Mouse (Mus musculus): ENCODE data around the gene Cphx2. TPM values are rescaled to one million over a fixed set of nuclear protein-coding genes. Genes with fewer than 3 reads are reported as not detected.
"Not testable (repeated sequence)": the region's sequence is repeated elsewhere in the genome, so short reads cannot be mapped to it uniquely, and the experiment has no call there.

Gene Cphx2
- polyA plus RNA-seq, 1 experiment from 2014 or later = not detected

GRCm38 (mm10) chr14:26118550-26119000, 37.3 kb downstream of the Cphx2 start:
- DNase-seq (ENCODE audit: low read depth, low spot score); CTCF ChIA-PET; POLR2A ChIA-PET; in situ Hi-C loops (cut with MboI; ENCODE audit: low pct_unique_long_range_greater_than_20kb); H3K27me3 ChIP-seq; ATAC-seq: not testable (repeated sequence)

GRCm38 (mm10) chr14:26119095-26119494, 37.8 kb downstream of the Cphx2 start:
- H3K27me3 ChIP-seq; DNase-seq (ENCODE audit: low read depth, low spot score); ATAC-seq; CTCF ChIA-PET; in situ Hi-C loops (cut with MboI; ENCODE audit: low pct_unique_long_range_greater_than_20kb); POLR2A ChIA-PET: not testable (repeated sequence)

Other genes with a start within 250 kb of the Cphx2 start
- gene Anxa11, start 239.4 kb upstream of the Cphx2 start, polyA plus RNA-seq (2021) = 54.8 TPM
- not detected for gene Plac9a, start 178.4 kb upstream of the Cphx2 start, polyA plus RNA-seq (2021)
- 7.4 TPM for gene Tmem254a, start 153.8 kb upstream of the Cphx2 start, polyA plus RNA-seq (2021)
- 0.06 TPM for gene Cphx1, start 143.2 kb upstream of the Cphx2 start, polyA plus RNA-seq (2021)
- not detected for gene Duxbl1, start 102.9 kb upstream of the Cphx2 start, polyA plus RNA-seq (2021)
- gene Gm9780, start 38.8 kb upstream of the Cphx2 start, polyA plus RNA-seq (2021) = not detected
- 36.1 TPM for gene Tmem254c, start 14.2 kb upstream of the Cphx2 start, polyA plus RNA-seq (2021)
- gene Cphx3, start 781 bp downstream of the Cphx2 start, polyA plus RNA-seq (2021) = not detected
- gene Duxbl2, start 36.8 kb downstream of the Cphx2 start, polyA plus RNA-seq (2021) = not detected
- gene Plac9b, start 101.0 kb downstream of the Cphx2 start, polyA plus RNA-seq (2021) = not detected
- 25.8 TPM for gene Tmem254b, start 125.5 kb downstream of the Cphx2 start, polyA plus RNA-seq (2021)
- gene Duxbl3, start 176.4 kb downstream of the Cphx2 start, polyA plus RNA-seq (2021) = not detected

Data from Patski (cell line).